Mouse (Mus musculus) hindlimb bud, embryonic 11.5 days (tissue): ENCODE data around the gene Fer1l5.
A peak's percentile ranks its signal among the peaks of the same experiment; 100 is the strongest.

Experiments used
- DNase-seq: peaks from one replicate; pipeline ENCODE4 v3.0.0-alpha.2; 2012; ENCODE audit warnings: low read depth, low spot score; ENCODE audit errors: extremely low spot score

The Fer1l5 gene

DNA sequence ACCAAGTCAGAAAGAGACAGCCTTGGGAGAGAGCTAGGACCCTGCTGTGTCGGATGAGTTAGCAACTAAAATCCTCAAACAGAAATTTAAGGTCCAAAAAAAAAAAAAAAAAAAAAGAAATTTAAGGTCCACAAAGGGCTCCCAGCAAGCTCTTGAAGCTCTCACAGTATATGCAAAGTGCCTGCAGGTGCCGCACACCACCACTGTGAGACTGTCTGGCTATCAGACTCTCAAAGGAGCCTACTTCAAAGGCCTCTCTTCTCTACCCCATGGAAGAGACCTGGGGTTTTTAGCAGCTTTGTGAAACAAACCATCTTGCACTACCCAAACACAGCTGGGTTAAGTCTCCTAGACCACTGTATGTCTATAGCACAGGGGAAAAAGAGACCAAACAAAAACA, 57.4 kb downstream of the Fer1l5 start:
- DNase-seq: no peak

- no peak for DNase-seq
These were observed 60.9 kb downstream of the Fer1l5 start for GRCm38 (mm10) chr1:36432999-36433398.

DNA sequence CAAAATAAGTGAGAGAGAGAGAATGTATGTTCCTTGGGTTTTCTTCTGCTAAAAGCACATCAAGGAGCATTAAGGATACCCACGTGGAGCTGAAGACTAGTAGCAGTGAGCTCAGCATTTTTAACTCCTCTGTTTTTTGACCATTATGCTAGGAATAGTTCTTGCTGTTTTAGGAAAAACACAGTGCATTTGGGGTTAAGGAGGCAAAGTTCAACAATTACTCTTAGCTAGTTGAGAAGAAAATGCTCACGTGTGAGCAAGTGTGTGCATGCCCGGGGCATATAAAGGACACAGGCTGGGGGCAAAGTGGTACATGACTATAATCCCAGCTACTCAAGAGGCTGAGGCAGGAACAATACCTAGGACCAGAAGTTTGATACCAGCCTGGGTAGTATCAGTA, 61.5 kb downstream of the Fer1l5 start:
- DNase-seq: no peak

DNA sequence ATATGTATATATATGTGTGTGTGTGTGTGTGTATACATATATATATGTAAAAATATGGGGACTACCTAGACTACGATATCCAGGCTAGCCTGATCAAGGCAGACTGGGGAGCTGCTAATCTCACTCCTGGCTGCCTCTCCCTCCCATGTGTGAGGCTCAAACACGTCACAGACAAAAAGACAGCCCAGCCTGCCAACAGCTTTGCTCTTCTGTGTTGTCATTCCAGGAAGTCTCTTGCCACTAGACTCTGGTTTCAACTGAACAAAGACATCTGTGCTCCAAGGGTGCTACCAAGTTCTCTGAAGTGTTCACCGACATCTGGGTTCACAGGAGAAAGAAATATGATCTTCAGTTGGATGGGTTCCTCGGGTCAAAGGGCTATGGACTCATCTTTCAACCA, 63.0 kb downstream of the Fer1l5 start:
- no peak for DNase-seq

DNA sequence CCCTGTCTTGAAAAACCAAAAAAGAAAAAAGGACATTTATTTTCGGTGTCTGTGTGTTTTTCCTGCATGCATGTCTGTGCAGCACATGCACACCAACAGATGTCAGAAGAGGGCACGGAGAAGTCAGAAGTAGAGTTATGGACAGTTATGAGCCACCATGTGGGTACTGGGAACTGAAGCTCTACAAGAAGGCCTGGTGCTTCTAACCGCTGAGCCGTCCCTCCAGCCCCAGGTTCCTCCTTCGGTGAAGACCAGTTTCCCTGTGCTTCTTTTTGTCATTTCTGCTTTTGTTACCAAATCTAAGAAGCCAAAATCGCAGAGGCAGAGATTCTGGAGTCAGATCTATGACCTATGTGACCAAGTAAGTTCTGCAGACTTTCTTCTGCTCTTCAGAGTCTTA, 64.4 kb downstream of the Fer1l5 start:
- no peak for DNase-seq

DNA sequence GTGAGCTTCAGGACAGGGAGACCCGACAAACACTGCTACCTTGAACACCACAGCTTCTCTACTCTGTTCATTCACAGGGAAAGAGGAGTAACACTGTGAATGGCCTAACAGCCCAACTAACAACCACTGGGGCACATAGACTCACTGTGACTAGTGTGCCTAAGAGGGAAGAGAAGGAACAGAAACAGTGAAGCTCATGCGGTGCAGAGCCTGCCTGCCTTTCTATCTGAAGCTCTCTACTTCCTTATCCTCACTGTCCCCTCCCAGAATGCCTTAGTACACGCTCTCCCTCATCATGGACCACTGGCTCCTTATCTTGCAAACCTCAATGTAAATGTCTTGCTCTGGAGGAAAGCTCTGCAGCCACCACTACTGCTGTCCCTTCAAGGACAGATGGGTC, 65.1 kb downstream of the Fer1l5 start:
- no peak for DNase-seq

- DNase-seq: no peak
These were observed 69.0 kb downstream of the Fer1l5 start for GRCm38 (mm10) chr1:36441101-36441500.

GRCm38 (mm10) chr1:36444471-36445464, 72.7 kb downstream of the Fer1l5 start, which contains the start of gene Lman2l:
Lman2l (minus strand) TSS chr1:36445271.
- DNase-seq: peak; percentile 79

DNA sequence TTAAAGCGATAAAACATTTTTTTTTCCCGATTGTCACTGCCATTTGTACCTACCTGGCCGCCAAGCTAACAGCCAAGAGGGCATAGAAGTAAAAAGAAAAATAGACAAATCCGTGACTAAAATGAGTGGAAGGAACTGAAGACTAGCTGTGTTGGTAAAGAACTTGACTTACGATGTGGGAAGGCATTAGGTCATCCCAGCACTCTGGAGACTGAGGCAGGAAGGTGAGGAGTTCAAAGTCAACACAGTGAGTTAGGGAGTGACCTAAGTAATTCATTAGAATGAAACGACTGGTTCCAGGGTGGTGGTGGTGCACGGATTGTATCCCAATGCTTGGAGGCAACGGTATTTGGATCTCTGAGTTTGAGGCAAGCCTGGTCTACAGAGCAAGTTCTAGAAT, 73.4 kb downstream of the Fer1l5 start:
- no peak for DNase-seq

DNA sequence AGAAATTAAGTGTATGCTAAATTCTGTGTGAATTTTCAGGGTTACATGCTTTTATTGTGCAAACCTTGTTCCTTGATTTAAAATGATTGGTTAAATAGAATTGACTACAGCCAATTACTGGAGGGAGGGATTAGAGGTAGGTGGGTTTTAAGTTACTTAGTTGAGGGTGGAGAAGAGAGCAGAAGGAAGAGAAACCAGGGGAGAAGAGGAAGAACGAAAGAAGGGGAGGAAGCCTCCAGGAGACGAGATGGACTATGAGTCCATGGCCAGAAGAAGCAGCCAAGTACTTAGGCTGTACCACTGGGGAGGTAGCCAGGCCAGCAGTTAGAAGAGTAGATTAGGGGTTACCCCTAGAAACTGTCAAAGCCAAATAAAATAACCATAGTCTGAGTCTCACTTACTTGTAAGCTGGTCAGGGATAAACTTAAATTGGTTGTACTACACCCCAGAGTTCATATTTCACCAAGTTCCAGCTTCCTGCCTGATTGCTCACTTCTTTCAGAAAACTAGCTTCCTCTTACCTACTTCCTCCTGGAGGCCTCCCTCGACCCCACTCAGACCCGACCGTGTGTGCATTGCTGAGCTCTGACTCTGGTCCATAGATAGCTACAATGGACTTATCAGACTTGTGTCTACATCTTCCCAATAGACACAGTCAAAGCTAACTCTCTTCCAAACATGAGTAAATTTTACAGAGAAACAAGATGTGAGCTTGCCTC, 74.2 kb downstream of the Fer1l5 start:
- DNase-seq: no peak

DNA sequence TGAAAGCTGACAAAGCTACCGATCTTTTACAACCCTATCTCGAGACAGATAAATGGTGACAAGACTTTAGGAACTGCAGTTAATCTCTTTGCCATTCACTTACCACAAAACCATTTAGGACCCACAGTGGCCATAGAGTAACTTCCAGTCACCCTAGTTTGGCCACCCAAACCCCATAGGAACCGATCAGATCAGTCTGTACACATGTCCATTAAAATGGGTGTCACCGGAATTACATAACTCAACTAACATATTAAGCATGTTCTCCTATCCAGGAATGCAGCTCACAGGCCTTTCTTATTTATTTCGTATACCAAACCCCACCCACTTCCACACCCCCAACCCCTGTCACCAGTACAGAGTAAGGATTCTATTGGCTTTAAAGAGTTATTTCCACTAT, 74.8 kb downstream of the Fer1l5 start:
- DNase-seq: no peak

GRCm38 (mm10) chr1:36454055-36454815, 82.1 kb downstream of the Fer1l5 start:
- no peak for DNase-seq

DNA sequence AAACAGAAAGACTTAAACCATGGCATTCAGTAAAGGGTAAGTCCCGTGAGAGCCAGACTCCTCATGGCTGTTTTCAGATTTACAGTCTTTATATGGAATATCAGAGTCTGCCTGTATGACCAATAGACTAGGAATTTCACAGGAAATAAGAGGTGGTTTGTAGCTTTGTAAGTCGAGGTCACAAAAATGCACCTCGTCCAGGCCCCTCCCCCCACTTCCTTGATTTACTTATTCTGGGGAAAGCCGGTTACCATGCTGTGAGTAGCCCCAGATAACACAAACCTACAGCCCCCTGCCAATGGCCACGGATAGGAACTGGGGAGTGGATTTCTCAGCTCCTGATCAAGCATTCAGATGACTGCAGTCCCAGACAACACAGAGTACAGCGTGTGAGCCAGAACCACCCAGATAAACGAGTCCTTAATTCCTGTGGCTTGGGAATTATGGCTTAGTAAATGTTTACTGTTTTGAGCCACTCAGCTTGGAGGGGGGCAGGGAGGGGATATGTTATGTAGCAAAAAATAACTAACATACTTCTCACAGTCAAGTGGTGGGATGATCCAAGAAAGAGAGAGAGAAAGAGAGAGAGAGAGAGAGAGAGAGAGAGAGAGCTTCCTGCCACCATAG, 85.4 kb downstream of the Fer1l5 start:
- DNase-seq: no peak

DNA sequence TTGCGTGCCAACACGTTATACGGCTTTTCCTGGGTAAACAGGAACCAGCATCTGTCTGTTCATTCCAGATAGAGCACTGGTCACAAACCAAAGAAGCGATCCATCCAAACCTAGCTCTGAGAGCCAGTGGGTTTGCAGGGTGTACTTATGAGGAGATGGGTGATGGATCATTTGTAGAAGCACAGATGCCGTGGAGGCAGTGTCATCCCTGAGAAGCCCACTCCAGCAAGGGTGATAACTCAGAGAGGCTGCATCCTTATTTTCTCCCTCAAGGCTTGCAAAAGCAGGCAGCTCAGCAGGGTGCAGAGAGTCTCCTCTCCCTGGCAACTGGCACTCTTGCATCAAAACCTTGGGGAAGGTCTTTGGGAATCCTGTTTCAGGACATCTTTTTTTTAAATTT, 86.1 kb downstream of the Fer1l5 start:
- no peak for DNase-seq

- DNase-seq: no peak
These were observed 89.7 kb downstream of the Fer1l5 start for GRCm38 (mm10) chr1:36461829-36462228.

DNA sequence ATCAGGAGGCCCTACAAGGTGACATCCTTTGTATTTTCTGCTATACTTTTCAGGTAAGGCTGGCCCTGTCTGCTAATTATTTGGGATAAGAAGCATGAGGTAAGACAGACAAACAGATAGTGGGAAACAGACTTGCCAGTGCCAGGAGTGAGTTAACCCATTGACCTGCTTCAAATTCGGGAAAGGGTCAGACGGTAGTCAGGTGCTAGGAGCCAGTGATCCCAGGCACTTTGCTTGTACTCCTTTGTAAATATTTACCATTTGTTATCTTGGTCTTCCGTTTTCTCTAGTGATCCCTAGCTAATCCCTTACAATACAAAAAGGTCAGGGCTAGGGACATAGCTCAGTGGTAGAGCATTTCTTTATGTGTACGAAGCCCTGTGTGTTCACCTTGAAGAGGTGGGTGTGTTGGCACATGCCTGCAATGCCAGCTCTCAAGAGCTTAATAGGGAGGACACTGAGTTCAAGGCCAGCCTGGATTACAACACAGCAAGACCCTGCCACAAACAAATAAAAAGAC, 93.6 kb downstream of the Fer1l5 start:
- DNase-seq: no peak

DNA sequence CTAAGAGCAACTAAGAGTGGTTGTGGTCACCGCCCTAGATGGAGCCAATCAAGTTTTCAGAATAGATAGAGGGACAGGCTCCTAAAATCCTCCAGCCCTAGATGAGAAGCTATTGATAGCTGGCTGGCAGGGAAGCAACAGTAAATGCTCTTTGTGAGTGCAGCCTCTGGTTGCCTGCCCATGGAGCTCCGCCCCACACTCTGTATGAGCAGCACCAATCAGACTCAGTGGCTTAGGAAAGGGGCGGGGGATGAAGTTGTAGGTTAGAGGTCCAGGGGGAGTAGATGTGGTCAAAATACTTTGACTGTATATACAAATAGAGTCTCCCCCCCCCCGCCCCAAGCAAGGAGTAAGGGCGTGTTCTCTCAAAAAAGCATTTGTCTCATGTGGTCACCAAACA, 95.4 kb downstream of the Fer1l5 start:
- no peak for DNase-seq

GRCm38 (mm10) chr1:36469811-36470444, 97.8 kb downstream of the Fer1l5 start:
- DNase-seq: no peak

DNA sequence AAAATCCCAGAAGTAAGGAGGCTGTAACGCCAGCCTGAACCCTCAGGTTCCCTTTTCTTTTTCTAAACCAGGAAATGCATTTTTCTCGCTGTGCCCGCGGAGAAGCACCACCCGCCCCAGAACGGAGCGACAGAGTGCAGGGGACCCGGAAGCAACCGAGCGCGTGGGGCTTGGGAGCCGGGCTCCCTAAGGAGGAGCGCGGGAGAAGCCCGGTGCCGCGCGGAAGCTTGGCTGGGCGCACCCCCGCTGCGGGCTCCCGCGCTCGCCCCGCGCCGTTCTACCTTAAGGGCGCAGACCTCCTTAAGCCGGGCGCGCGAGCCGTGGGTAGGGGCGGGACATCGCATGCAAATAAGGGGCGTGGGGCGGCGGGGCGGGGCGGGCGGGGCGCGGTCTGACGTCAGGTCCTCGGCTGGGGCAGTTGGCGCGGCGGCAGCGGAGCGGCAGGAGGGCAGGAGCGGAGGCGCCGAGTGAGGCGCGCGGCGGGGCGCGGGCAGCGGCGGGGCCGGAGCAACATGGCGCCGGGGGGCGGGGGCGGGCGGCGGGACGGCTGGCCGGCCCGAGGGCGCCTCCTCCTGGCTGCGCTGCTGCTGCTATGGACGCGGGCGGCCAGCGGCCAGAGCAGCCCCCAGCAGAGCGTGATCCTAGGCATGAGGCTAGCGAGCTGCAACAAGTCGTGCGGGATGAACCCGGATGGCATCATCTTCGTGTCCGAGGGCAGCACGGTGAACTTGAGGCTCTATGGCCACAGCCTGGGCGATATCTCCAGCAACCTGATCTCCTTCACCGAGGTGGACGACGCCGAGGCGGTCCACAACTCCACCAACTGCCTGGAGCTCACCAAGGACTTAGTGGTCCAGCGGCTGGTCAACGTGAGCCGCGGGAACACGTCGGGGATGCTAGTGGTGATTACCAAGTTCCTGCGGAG, 99.4 kb downstream of the Fer1l5 start, which contains the start of gene Cnnm4:
Gene Cnnm4, plus strand, starts transcription at position 440 of the 925 bp plus-strand sequence.
- no peak for DNase-seq
